Mouse (Mus musculus): ENCODE data around the gene Rora. TPM values are rescaled to one million over a fixed set of nuclear protein-coding genes. Genes with fewer than 3 reads are reported as not detected.

Rora gene
- polyA plus RNA-seq, 1 experiment = 0.86 TPM

- Histone ChIP-seq H3K27me3 (ENCODE audit: control insufficient read depth, insufficient read depth, insufficient read length) (no peaks in the 10 kb centered on the region), H3K4me2 (ENCODE audit: low read depth) (no peak overlapping the region), H3ac (ENCODE audit: control insufficient read depth, insufficient read length) (no peak overlapping the region), H3K79me2 (ENCODE audit: control insufficient read depth, insufficient read depth) (no peaks in the 10 kb centered on the region), H3K4me3 (no peak overlapping the region), H3K36me3 (ENCODE audit: control insufficient read depth, insufficient read depth) (no peaks in the 10 kb centered on the region)
- TF ChIP-seq MYOG (IDR thresholded peaks at IDR 0.05; ENCODE audit: control insufficient read depth in 1 of 3, insufficient read depth in 1 of 3, insufficient read length in 2 of 3, low read depth in 2 of 3) (no peak), TCF3 (IDR thresholded peaks at IDR 0.05; ENCODE audit: insufficient read length, low read depth) (no peak), POLR2A (IDR thresholded peaks at IDR 0.05; ENCODE audit: insufficient read length, low read depth) (no peak), REST (IDR thresholded peaks at IDR 0.05; ENCODE audit: insufficient read depth, insufficient read length) (no peak), MYOD1 (IDR thresholded peaks at IDR 0.05; ENCODE audit: control insufficient read depth in 1 of 3, insufficient read length in 2 of 3, low read depth in 2 of 3) (no peak), POLR2AphosphoS2 (IDR thresholded peaks at IDR 0.05; ENCODE audit: insufficient read length, low read depth) (no peak), USF1 (IDR thresholded peaks at IDR 0.05; ENCODE audit: low read depth) (no peak), E2F4 (IDR thresholded peaks at IDR 0.05; ENCODE audit: insufficient read depth) (no peak), TCF12 (IDR thresholded peaks at IDR 0.05; ENCODE audit: insufficient read depth, poor library complexity, severe bottlenecking) (no peak), SRF (IDR thresholded peaks at IDR 0.05; ENCODE audit: control insufficient read depth, insufficient read length, low read depth) (no peak), CEBPB (IDR thresholded peaks at IDR 0.05; ENCODE audit: insufficient read depth, poor library complexity, severe bottlenecking) (no peak), MAX (IDR thresholded peaks at IDR 0.05; ENCODE audit: low read depth) (no peak)
Measured at GRCm38 (mm10) chr9:68699856-68700255, 46.3 kb downstream of the Rora start.

- Histone ChIP-seq H3K4me3 (no peak overlapping the region), H3ac (ENCODE audit: control insufficient read depth, insufficient read length) (no peak overlapping the region), H3K4me2 (ENCODE audit: low read depth) (no peak overlapping the region), H3K36me3 (ENCODE audit: control insufficient read depth, insufficient read depth) (no peaks in the 10 kb centered on the region), H3K27me3 (ENCODE audit: control insufficient read depth, insufficient read depth, insufficient read length) (no peaks in the 10 kb centered on the region), H3K79me2 (ENCODE audit: control insufficient read depth, insufficient read depth) (no peaks in the 10 kb centered on the region)
- TF ChIP-seq MAX (IDR thresholded peaks at IDR 0.05; ENCODE audit: low read depth) (no peak), SRF (IDR thresholded peaks at IDR 0.05; ENCODE audit: control insufficient read depth, insufficient read length, low read depth) (no peak), CEBPB (IDR thresholded peaks at IDR 0.05; ENCODE audit: insufficient read depth, poor library complexity, severe bottlenecking) (no peak), E2F4 (IDR thresholded peaks at IDR 0.05; ENCODE audit: insufficient read depth) (no peak), REST (IDR thresholded peaks at IDR 0.05; ENCODE audit: insufficient read depth, insufficient read length) (no peak), MYOD1 (IDR thresholded peaks at IDR 0.05; ENCODE audit: control insufficient read depth in 1 of 3, insufficient read length in 2 of 3, low read depth in 2 of 3) (no peak), TCF3 (IDR thresholded peaks at IDR 0.05; ENCODE audit: insufficient read length, low read depth) (no peak), POLR2A (IDR thresholded peaks at IDR 0.05; ENCODE audit: insufficient read length, low read depth) (no peak), POLR2AphosphoS2 (IDR thresholded peaks at IDR 0.05; ENCODE audit: insufficient read length, low read depth) (no peak), USF1 (IDR thresholded peaks at IDR 0.05; ENCODE audit: low read depth) (no peak), MYOG (IDR thresholded peaks at IDR 0.05; ENCODE audit: control insufficient read depth in 1 of 3, insufficient read depth in 1 of 3, insufficient read length in 2 of 3, low read depth in 2 of 3) (no peak), TCF12 (IDR thresholded peaks at IDR 0.05; ENCODE audit: insufficient read depth, poor library complexity, severe bottlenecking) (no peak)
Measured at GRCm38 (mm10) chr9:68707636-68708035, 54.0 kb downstream of the Rora start.

DNA sequence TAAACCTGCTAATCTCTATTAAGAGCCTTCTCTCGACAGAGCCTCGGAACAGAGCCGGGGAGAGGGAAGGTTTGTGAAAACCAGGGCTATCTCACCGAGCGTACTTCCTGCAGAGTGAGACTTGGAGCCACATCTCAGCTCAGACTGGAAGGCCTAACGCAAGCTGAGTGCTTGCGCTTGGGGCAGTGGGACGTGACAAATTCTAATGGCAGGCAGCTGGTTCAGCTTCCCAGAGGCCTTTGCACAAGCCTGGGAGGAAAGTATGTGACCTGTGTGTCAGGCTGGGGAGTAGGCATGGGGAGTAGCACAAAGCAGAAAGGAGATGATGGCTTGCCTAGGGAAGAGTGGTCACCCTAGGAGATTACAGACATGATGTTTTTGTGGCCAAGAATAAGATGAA is 55.6 kb downstream of the Rora start:
- Histone ChIP-seq H3K4me3 (no peak overlapping the region), H3K27me3 (ENCODE audit: control insufficient read depth, insufficient read depth, insufficient read length) (no peaks in the 10 kb centered on the region), H3K4me2 (ENCODE audit: low read depth) (no peak overlapping the region), H3ac (ENCODE audit: control insufficient read depth, insufficient read length) (no peak overlapping the region), H3K36me3 (ENCODE audit: control insufficient read depth, insufficient read depth) (no peaks in the 10 kb centered on the region), H3K79me2 (ENCODE audit: control insufficient read depth, insufficient read depth) (no peaks in the 10 kb centered on the region)
- TF ChIP-seq TCF12 (IDR thresholded peaks at IDR 0.05; ENCODE audit: insufficient read depth, poor library complexity, severe bottlenecking) = no peak
- TF ChIP-seq POLR2AphosphoS2 (IDR thresholded peaks at IDR 0.05; ENCODE audit: insufficient read length, low read depth) = no peak
- TF ChIP-seq CEBPB (IDR thresholded peaks at IDR 0.05; ENCODE audit: insufficient read depth, poor library complexity, severe bottlenecking) = no peak
- TF ChIP-seq SRF (IDR thresholded peaks at IDR 0.05; ENCODE audit: control insufficient read depth, insufficient read length, low read depth) = no peak
- TF ChIP-seq POLR2A (IDR thresholded peaks at IDR 0.05; ENCODE audit: insufficient read length, low read depth) = no peak
- no peak for TF ChIP-seq MYOG (IDR thresholded peaks at IDR 0.05; ENCODE audit: control insufficient read depth in 1 of 3, insufficient read depth in 1 of 3, insufficient read length in 2 of 3, low read depth in 2 of 3)
- no peak for TF ChIP-seq TCF3 (IDR thresholded peaks at IDR 0.05; ENCODE audit: insufficient read length, low read depth)

DNA sequence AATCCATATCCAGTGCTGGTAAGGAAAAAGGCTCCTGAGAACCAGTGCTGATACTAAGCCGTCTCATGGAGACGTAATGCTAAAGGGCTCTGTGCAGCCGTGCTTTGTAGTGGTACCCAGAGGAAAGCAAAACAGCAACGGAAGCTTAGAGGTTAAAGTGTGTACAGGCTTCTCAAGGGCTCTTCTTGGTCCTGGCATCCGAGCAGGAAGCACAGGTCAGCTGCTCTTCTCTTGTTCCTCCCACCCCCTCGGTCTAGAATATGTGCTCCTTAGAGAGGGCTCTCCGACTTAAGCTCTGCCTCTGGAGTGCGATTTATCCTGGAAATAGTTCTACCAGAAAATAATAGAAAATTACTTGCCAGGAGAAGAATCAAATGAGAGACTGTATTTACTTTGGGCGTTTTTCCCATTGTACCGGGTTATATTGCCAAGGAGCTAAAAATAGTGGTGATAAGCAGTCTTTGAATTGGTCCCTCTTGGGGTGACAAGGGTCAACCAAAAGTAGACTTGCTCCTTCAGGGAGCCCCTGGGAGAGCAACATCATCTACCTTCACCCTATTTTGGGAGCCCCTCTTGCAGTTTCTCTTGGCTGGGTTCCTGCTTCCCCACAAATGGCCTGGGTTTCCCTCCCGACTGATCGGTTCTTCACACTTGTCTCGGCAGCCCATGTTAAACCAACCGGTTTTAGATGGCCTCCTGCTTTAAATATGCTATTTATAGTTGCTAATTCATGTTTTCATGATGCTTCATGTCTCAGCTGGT is 57.5 kb downstream of the Rora start:
- H3K4me3 ChIP-seq = no peak overlapping the region
- no peaks in the 10 kb centered on the region for H3K36me3 ChIP-seq (ENCODE audit: control insufficient read depth, insufficient read depth)
- no peak overlapping the region for H3K4me2 ChIP-seq (ENCODE audit: low read depth)
- no peaks in the 10 kb centered on the region for H3K79me2 ChIP-seq (ENCODE audit: control insufficient read depth, insufficient read depth)
- H3ac ChIP-seq (ENCODE audit: control insufficient read depth, insufficient read length) = no peak overlapping the region
- TF ChIP-seq USF1 (IDR thresholded peaks at IDR 0.05; ENCODE audit: low read depth) (no peak), REST (IDR thresholded peaks at IDR 0.05; ENCODE audit: insufficient read depth, insufficient read length) (no peak), TCF3 (IDR thresholded peaks at IDR 0.05; ENCODE audit: insufficient read length, low read depth) (no peak), POLR2AphosphoS2 (IDR thresholded peaks at IDR 0.05; ENCODE audit: insufficient read length, low read depth) (no peak), CEBPB (IDR thresholded peaks at IDR 0.05; ENCODE audit: insufficient read depth, poor library complexity, severe bottlenecking) (no peak)
- no peaks in the 10 kb centered on the region for H3K27me3 ChIP-seq (ENCODE audit: control insufficient read depth, insufficient read depth, insufficient read length)

- Histone ChIP-seq H3K36me3 (ENCODE audit: control insufficient read depth, insufficient read depth) (no peaks in the 10 kb centered on the region), H3K4me2 (ENCODE audit: low read depth) (no peak overlapping the region), H3K27me3 (ENCODE audit: control insufficient read depth, insufficient read depth, insufficient read length) (no peaks in the 10 kb centered on the region), H3K79me2 (ENCODE audit: control insufficient read depth, insufficient read depth) (no peaks in the 10 kb centered on the region), H3ac (ENCODE audit: control insufficient read depth, insufficient read length) (no peak overlapping the region), H3K4me3 (no peak overlapping the region)
- no peak for TF ChIP-seq TCF3 (IDR thresholded peaks at IDR 0.05; ENCODE audit: insufficient read length, low read depth)
- TF ChIP-seq E2F4 (IDR thresholded peaks at IDR 0.05; ENCODE audit: insufficient read depth) = no peak
- TF ChIP-seq MYOD1 (IDR thresholded peaks at IDR 0.05; ENCODE audit: control insufficient read depth in 1 of 3, insufficient read length in 2 of 3, low read depth in 2 of 3) = no peak
- TF ChIP-seq MAX (IDR thresholded peaks at IDR 0.05; ENCODE audit: low read depth) = no peak
- TF ChIP-seq REST (IDR thresholded peaks at IDR 0.05; ENCODE audit: insufficient read depth, insufficient read length) = no peak
- TF ChIP-seq POLR2AphosphoS2 (IDR thresholded peaks at IDR 0.05; ENCODE audit: insufficient read length, low read depth) = no peak
- TF ChIP-seq MYOG (IDR thresholded peaks at IDR 0.05; ENCODE audit: control insufficient read depth in 1 of 3, insufficient read depth in 1 of 3, insufficient read length in 2 of 3, low read depth in 2 of 3) = no peak
Measured at GRCm38 (mm10) chr9:68716961-68717360, 63.4 kb downstream of the Rora start.
